6 mouse cellular contexts compared by ENCODE assay signal in genomic region chr10:48549791-48550190, GRCm38 (mm10).
A peak's percentile ranks its signal among the peaks of the same experiment; 100 is the strongest.
DNase-seq lines count a peak whose midpoint lies in the region; ATAC-seq and TF ChIP-seq lines count a peak whose summit lies in the region.
"Not testable (repeated sequence)": the region's sequence is repeated elsewhere in the genome, so short reads cannot be mapped to it uniquely, and the experiment has no call there.

No protein-coding gene starts in this region.

- H3K4me2 ChIP-seq in lung, postnatal 0 days (replicated peaks; ENCODE audit: low read depth, low read length), result not testable (repeated sequence)

- H3K9me3 ChIP-seq in lung, postnatal 0 days (ENCODE audit: low read length), result not testable (repeated sequence)

- peak; percentile 42; the same call in 1 of the 2 replicates for TF ChIP-seq EP300 in lung, postnatal 0 days (IDR thresholded peaks at IDR 0.05)

- not testable (repeated sequence) for H3K36me3 ChIP-seq in lung, postnatal 0 days (ENCODE audit: insufficient read depth, low read length)

- not testable (repeated sequence) for H3K27me3 ChIP-seq in lung, postnatal 0 days (replicated peaks; ENCODE audit: insufficient read depth, low read length)

- TF ChIP-seq POLR2A in embryonic fibroblast, embryonic 13.5 days (IDR thresholded peaks at IDR 0.05; ENCODE audit: low read depth, low read length), result not testable (repeated sequence)

- not testable (repeated sequence) for H3K4me1 ChIP-seq in embryonic fibroblast, embryonic 13.5 days (ENCODE audit: control insufficient read depth, insufficient read depth, low read length); lung, postnatal 0 days (ENCODE audit: insufficient read depth, low read depth, low read length)

- ATAC-seq in lung, postnatal 0 days, result not testable (repeated sequence)

- H3K4me3 ChIP-seq in embryonic fibroblast, embryonic 13.5 days (ENCODE audit: insufficient read depth, low read length); lung, postnatal 0 days (ENCODE audit: low read depth, low read length): not testable (repeated sequence)

- peak; percentile 91 for DNase-seq in NIH3T3 (ENCODE audit: low read depth)
- DNase-seq in adrenal gland, adult 2 months, result peak; percentile 66
- DNase-seq in adrenal gland, postnatal 14 days, result peak; percentile 34
- DNase-seq in lung, postnatal 0 days (ENCODE audit: low spot score), result peak; percentile 44
- DNase-seq in lung, postnatal 25 days (ENCODE audit: low spot score), result peak; percentile 16

- not testable (repeated sequence) for H3K9ac ChIP-seq in lung, postnatal 0 days (replicated peaks; ENCODE audit: low read depth)

- WGBS in lung, postnatal 0 days, result 51% methylated on average over 2 of the region's 2 CpGs

- peak overlapping the region; percentile 57; the same call in 1 of the 2 replicates for H3K27ac ChIP-seq in embryonic fibroblast, embryonic 13.5 days (ENCODE audit: insufficient read depth, low read length)
- not testable (repeated sequence) for H3K27ac ChIP-seq in lung, postnatal 0 days (ENCODE audit: low read length)

- TF ChIP-seq CTCF in embryonic fibroblast, embryonic 13.5 days (IDR thresholded peaks at IDR 0.05; ENCODE audit: borderline replicate concordance, insufficient read depth, low read length); lung, postnatal 0 days (IDR thresholded peaks at IDR 0.05): not testable (repeated sequence)

Comparison
In these comparisons a context has a peak if more than half of its experiments do, and no peak if none do; other contexts are left out.
1. DNase-seq: peak in every context shown above with its lines; median percentile 91 in NIH3T3; 66 in adrenal gland, adult 2 months; 44 in lung, postnatal 0 days; 34 in adrenal gland, postnatal 14 days; 16 in lung, postnatal 25 days.